In the genomic region with DNA sequence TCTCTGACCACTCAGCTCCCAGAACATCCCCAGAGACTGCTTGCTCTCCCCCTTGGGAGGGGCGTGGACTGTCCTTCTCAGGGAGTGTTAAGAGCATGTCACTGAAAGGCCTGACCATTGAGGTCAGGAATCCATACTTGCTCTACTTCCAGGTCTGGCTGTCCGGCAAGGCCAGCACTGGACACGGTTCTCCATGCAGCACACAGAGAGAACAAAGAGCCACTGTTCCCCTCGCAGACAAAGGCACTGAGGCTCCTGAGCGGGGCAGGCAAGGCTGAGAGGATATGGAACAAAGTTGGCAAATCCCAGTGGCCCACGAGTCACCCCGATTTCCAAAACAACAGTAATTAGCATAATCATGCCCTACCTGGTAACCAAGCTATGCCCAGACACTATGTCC, we compare ENCODE assay signal across 23 mouse cellular contexts.
DNase-seq lines count a peak whose midpoint lies in the region; ATAC-seq and TF ChIP-seq lines count a peak whose summit lies in the region.
"Had no signal": no experiment of that assay in that cellular context is flagged by ENCODE, and none has a peak within 500 bp of the region (broad histone marks: within the 10 kb centered on the region; RNA-seq: fewer than 3 reads in every experiment).

No protein-coding gene starts in this region.

- H3K4me1 ChIP-seq in forebrain, embryonic 10.5 days: peaks cover 24% of the 10 kb centered on the region
- no peaks in the 10 kb centered on the region for H3K4me1 ChIP-seq in forebrain, embryonic 11.5 days (replicated peaks; ENCODE audit: control insufficient read depth, insufficient read depth, low read length)
- H3K4me1 ChIP-seq in ES-E14 (ENCODE audit: control insufficient read depth in 2 of 2, insufficient read depth in 2 of 2, low read length in 2 of 2, poor library complexity in 1 of 2): peaks cover 7 to 16% of the 10 kb centered on the region in 2 experiments; a peak in 3 of 4 replicates
- no peaks in the 10 kb centered on the region for H3K4me1 ChIP-seq in embryonic facial prominence, embryonic 11.5 days (ENCODE audit: control insufficient read depth, insufficient read depth, low read length)
- H3K4me1 ChIP-seq: embryonic facial prominence, embryonic 12.5 days; lung, embryonic 15.5 days had no signal

- H3K36me3 ChIP-seq in forebrain, embryonic 10.5 days (replicated peaks): 0 out of 2 replicates have a peak, but pooled peaks cover 3% of the 10 kb centered on the region
- no peaks in the 10 kb centered on the region for H3K36me3 ChIP-seq in forebrain, embryonic 11.5 days (ENCODE audit: control insufficient read depth, insufficient read depth, low read length)
- H3K36me3 ChIP-seq in ES-E14 (ENCODE audit: control insufficient read depth, insufficient read depth, low read length, poor library complexity, severe bottlenecking): peaks cover 12% of the 10 kb centered on the region; the same call in 1 of the 2 replicates
- H3K36me3 ChIP-seq in embryonic facial prominence, embryonic 11.5 days (replicated peaks; ENCODE audit: control insufficient read depth, insufficient read depth, low read depth, low read length): no peaks in the 10 kb centered on the region
- H3K36me3 ChIP-seq: embryonic facial prominence, embryonic 12.5 days; limb, embryonic 12.5 days; liver, embryonic 13.5 days; lung, embryonic 15.5 days; midbrain, embryonic 15.5 days had no signal

- no peaks in the 10 kb centered on the region for H3K27me3 ChIP-seq in forebrain, embryonic 10.5 days (ENCODE audit: poor library complexity, severe bottlenecking)
- no peaks in the 10 kb centered on the region for H3K27me3 ChIP-seq in forebrain, embryonic 11.5 days (ENCODE audit: control insufficient read depth, insufficient read depth, low read length)
- no peaks in the 10 kb centered on the region for H3K27me3 ChIP-seq in embryonic facial prominence, embryonic 11.5 days (ENCODE audit: control insufficient read depth, insufficient read depth, low read length)
- H3K27me3 ChIP-seq: CH12.LX; embryonic facial prominence, embryonic 12.5 days; limb, embryonic 12.5 days; liver, embryonic 13.5 days; lung, embryonic 15.5 days; midbrain, embryonic 15.5 days had no signal

- peak overlapping the region; percentile 76 for H3K27ac ChIP-seq in forebrain, embryonic 10.5 days
- no peak overlapping the region for H3K27ac ChIP-seq in forebrain, embryonic 11.5 days (ENCODE audit: low read depth, low read length)
- peak overlapping the region; percentile 30; the same call in 1 of the 2 replicates for H3K27ac ChIP-seq in ES-E14 (ENCODE audit: insufficient read depth, low read depth, low read length, poor library complexity, severe bottlenecking)
- H3K27ac ChIP-seq in embryonic facial prominence, embryonic 11.5 days (replicated peaks; ENCODE audit: low read depth, low read length): no peak overlapping the region
- H3K27ac ChIP-seq: embryonic facial prominence, embryonic 12.5 days; hindbrain, postnatal 0 days; limb, embryonic 12.5 days; liver, embryonic 13.5 days; lung, embryonic 15.5 days; midbrain, embryonic 15.5 days had no signal

- no peak overlapping the region for H3K9ac ChIP-seq in forebrain, embryonic 11.5 days (ENCODE audit: low read length)
- H3K9ac ChIP-seq in ES-E14 (ENCODE audit: insufficient read depth, low read depth, low read length, poor library complexity, severe bottlenecking): no peak overlapping the region
- no peak overlapping the region for H3K9ac ChIP-seq in embryonic facial prominence, embryonic 11.5 days (replicated peaks; ENCODE audit: low read length)
- H3K9ac ChIP-seq: embryonic facial prominence, embryonic 12.5 days; limb, embryonic 12.5 days; liver, embryonic 13.5 days; lung, embryonic 15.5 days; midbrain, embryonic 15.5 days had no signal

- no peaks in the 10 kb centered on the region for H3K9me3 ChIP-seq in forebrain, embryonic 10.5 days
- H3K9me3 ChIP-seq in forebrain, embryonic 11.5 days (ENCODE audit: control insufficient read depth, low read length): no peaks in the 10 kb centered on the region
- H3K9me3 ChIP-seq in ES-E14 (ENCODE audit: control insufficient read depth, insufficient read depth, low read depth, low read length): no peaks in the 10 kb centered on the region
- H3K9me3 ChIP-seq in embryonic facial prominence, embryonic 11.5 days (replicated peaks; ENCODE audit: control insufficient read depth, low read length): no peaks in the 10 kb centered on the region
- H3K9me3 ChIP-seq: embryonic facial prominence, embryonic 12.5 days; limb, embryonic 12.5 days; liver, embryonic 13.5 days; lung, embryonic 15.5 days; midbrain, embryonic 15.5 days had no signal

- DNase-seq in forebrain, embryonic 10.5 days (ENCODE audit: extremely low spot score, low spot score): peak; percentile 20
- DNase-seq in forebrain, embryonic 11.5 days (ENCODE audit: low spot score): no peak
- peak; percentile 48 for DNase-seq in layer of hippocampus, adult 9-11 months
- no peak for DNase-seq in layer of hippocampus, postnatal 14 days (ENCODE audit: low spot score in 2 of 2)
- DNase-seq in ES-E14 (ENCODE audit: low read depth, low spot score): no peak
- DNase-seq in embryonic facial prominence, embryonic 11.5 days (ENCODE audit: low spot score): no peak
- DNase-seq in gastrocnemius, postnatal 4 days (ENCODE audit: low spot score in 2 of 2): no peak
- no peak for DNase-seq in cerebellum, postnatal 4 days (ENCODE audit: low spot score in 2 of 2)
- DNase-seq: adrenal gland, postnatal 36 days; cerebellum, adult 9-11 months; gastrocnemius, postnatal 25 days; heart, postnatal 14 days; kidney, adult 2 months; kidney, postnatal 36 days; liver, embryonic 13.5 days; right cerebral cortex, postnatal 14 days had no signal

- ATAC-seq in forebrain, embryonic 11.5 days (replicated peaks; ENCODE audit: low FRiP score): no peak
- ATAC-seq in embryonic facial prominence, embryonic 11.5 days (replicated peaks; ENCODE audit: insufficient number of reproducible peaks, low FRiP score, low TSS enrichment, low read depth): 0 out of 2 replicates have a peak, but pooled peaks have one; percentile 16
- ATAC-seq: hindbrain, postnatal 0 days; midbrain, embryonic 15.5 days had no signal

- in situ Hi-C loops in ES-E14 (cut with MboI; ENCODE audit: low sequenced_read_pairs in 2 of 2, unreplicated experiment in 2 of 2): no loop called here

- no peak overlapping the region for H3K4me2 ChIP-seq in forebrain, embryonic 11.5 days (ENCODE audit: low read depth, low read length, severe bottlenecking)
- H3K4me2 ChIP-seq in embryonic facial prominence, embryonic 11.5 days (ENCODE audit: low read depth, low read length): no peak overlapping the region
- H3K4me2 ChIP-seq: embryonic facial prominence, embryonic 12.5 days; heart, embryonic 11.5 days; limb, embryonic 12.5 days; liver, embryonic 13.5 days; lung, embryonic 15.5 days; midbrain, embryonic 15.5 days had no signal

- WGBS in forebrain, embryonic 10.5 days: 45% methylated on average over 7 of the region's 7 CpGs
- 44% methylated on average over 7 of the region's 7 CpGs for WGBS in forebrain, embryonic 11.5 days
- WGBS in embryonic facial prominence, embryonic 11.5 days: 32% methylated on average over 7 of the region's 7 CpGs

- H3K4me3 ChIP-seq in forebrain, embryonic 10.5 days: no peak overlapping the region
- no peak overlapping the region for H3K4me3 ChIP-seq in forebrain, embryonic 11.5 days (ENCODE audit: low read depth, low read length)
- H3K4me3 ChIP-seq in ES-E14 (ENCODE audit: insufficient read depth in 1 of 2, low read depth in 1 of 2, low read length in 2 of 2, poor library complexity in 1 of 2, severe bottlenecking in 1 of 2): no peak overlapping the region
- no peak overlapping the region for H3K4me3 ChIP-seq in embryonic facial prominence, embryonic 11.5 days (ENCODE audit: low read depth, low read length)
- H3K4me3 ChIP-seq: embryonic facial prominence, embryonic 12.5 days; limb, embryonic 12.5 days; liver, embryonic 13.5 days; lung, embryonic 15.5 days; midbrain, embryonic 15.5 days had no signal

TF ChIP-seq in ES-E14, 5 proteins besides CTCF, POLR2A, EP300 and RAD21:
- TF ChIP-seq HCFC1 (IDR thresholded peaks at IDR 0.05; ENCODE audit: borderline replicate concordance, insufficient read depth, low read length) (no peak), ZNF384 (IDR thresholded peaks at IDR 0.05; ENCODE audit: low read depth, low read length) (no peak), ZC3H11A (IDR thresholded peaks at IDR 0.05; ENCODE audit: borderline replicate concordance, low read depth, low read length) (no peak), CHD2 (IDR thresholded peaks at IDR 0.05; ENCODE audit: low read depth, low read length) (no peak), MAFK (IDR thresholded peaks at IDR 0.05; ENCODE audit: insufficient read depth, low read depth, low read length) (no peak)

Comparison
In these comparisons a context has a peak if more than half of its experiments do, and no peak if none do; other contexts are left out.
1. DNase-seq: peak in forebrain, embryonic 10.5 days (single experiment) and layer of hippocampus, adult 9-11 months (single experiment); none in forebrain, embryonic 11.5 days (single experiment), layer of hippocampus, postnatal 14 days (0 of 2), ES-E14 (single experiment), embryonic facial prominence, embryonic 11.5 days (single experiment), gastrocnemius, postnatal 4 days (0 of 2) and cerebellum, postnatal 4 days (0 of 2).
2. H3K27ac ChIP-seq: peak in forebrain, embryonic 10.5 days (single experiment) and ES-E14 (single experiment); none in forebrain, embryonic 11.5 days (single experiment) and embryonic facial prominence, embryonic 11.5 days (single experiment).